Mouse (Mus musculus): Measurements from ENCODE around the gene Gm28845.
"Not testable (repeated sequence)": the region's sequence is repeated elsewhere in the genome, so short reads cannot be mapped to it uniquely, and the experiment has no call there.

The Gm28845 gene

GRCm38 (mm10) chr1:65107654-65108279 is 11.6 kb downstream of the Gm28845 start:
- no peak for DNase-seq (ENCODE audit: low read depth, low spot score)

- DNase-seq (ENCODE audit: low read depth, low spot score), result peak; percentile 26
These were observed 16.1 kb downstream of the Gm28845 start, which contains the start of gene Cryga for GRCm38 (mm10) chr1:65103273-65103672. Gene Cryga (minus strand): TSS chr1:65103373.

DNA sequence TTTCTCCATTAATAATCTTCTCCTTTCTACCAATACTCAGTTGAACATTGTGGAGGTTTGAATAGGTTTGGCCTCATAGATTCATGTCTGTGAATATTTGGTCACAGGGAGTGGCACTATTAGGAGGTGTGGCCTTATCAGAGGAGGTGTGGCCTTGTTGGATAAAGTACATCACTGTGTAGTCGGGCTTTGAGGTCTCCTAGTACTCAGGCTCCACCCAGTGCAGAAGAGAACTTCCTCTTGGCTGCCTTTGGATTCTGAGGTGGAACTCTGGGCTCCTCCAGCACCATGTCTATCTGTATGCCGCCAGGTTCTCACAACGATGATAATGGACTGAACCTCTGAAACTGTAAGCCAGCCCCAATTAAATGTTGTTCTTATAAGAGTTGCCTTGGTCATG is 22.4 kb downstream of the Gm28845 start:
- no peak for DNase-seq (ENCODE audit: low read depth, low spot score)

GRCm38 (mm10) chr1:65091566-65091965 is 27.8 kb downstream of the Gm28845 start:
- no peak for DNase-seq (ENCODE audit: low read depth, low spot score)

- no peak for DNase-seq (ENCODE audit: low read depth, low spot score)
These were observed 29.0 kb downstream of the Gm28845 start for GRCm38 (mm10) chr1:65090370-65090769.

- DNase-seq (ENCODE audit: low read depth, low spot score), result no peak
These were observed 30.6 kb downstream of the Gm28845 start for GRCm38 (mm10) chr1:65088567-65089356.

DNA sequence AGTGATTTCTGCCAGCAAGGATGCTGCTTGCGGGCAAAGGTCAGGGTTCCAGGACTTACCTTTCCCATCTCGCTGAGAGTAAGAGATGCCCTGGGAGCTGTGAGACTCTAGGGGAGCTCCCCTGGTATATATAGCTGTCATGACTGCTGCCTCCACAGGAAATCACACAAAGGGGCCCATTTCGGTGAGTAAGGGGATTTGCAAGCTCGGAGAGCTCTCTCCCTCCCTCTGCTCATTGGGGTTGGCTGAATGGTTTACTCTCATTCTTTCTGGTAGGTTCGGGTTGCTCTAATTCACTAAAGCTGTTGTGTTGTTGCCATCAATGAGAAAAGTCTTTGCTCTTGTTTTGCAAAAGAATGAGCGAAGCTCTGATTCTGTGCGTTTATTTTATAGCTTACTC is 37.2 kb downstream of the Gm28845 start, which contains the start of gene Crygb:
TSS of gene Crygb (minus strand) at position 101 of the 400 bp plus-strand sequence.
- DNase-seq (ENCODE audit: low read depth, low spot score), result no peak

- peak; percentile 35 for DNase-seq (ENCODE audit: low read depth, low spot score)
These were observed 43.8 kb downstream of the Gm28845 start for GRCm38 (mm10) chr1:65075607-65076006.

DNA sequence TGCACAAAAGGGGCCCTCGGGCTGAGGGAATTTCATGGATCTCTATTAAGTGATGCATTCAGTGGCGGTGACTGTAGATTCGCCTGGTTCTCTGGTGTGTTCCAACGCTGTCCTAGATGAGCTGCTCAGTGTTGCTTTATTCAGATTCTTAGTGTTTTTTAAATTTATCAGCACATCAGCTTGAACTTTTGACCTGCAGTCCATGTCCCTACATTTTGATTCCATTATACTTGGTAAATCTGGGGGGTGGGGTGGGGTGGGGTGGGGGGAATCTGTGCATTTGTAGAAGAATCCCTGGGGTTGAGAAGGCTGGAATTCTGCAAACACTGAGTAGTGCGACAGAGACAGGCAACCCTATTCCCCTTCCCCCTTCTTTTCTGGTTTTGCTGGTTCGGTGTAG is 45.8 kb downstream of the Gm28845 start, which contains the start of gene Crygc:
TSS of gene Crygc (minus strand) at position 101 of the 400 bp plus-strand sequence.
- no peak for DNase-seq (ENCODE audit: low read depth, low spot score)

DNA sequence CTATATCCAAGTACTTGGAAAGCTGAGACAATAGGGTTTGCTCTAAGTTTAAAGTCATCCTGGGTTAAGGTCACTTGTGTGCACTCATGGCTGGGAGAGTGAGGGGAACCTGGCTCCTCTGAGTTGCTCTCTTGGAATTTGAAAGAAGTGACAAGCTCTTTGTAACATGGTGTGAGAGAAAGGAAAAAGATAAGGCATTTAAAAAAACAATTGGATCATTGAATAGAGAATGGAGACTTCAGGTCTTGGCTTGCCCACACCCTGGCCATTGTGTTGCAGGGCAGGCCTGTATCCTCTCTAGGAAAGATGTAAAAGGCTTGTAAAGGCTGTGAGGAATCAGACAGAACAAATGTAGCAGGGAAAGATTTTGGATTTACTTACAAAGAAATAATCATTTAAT is 51.5 kb downstream of the Gm28845 start:
- DNase-seq (ENCODE audit: low read depth, low spot score), result peak; percentile 77

- no peak for DNase-seq (ENCODE audit: low read depth, low spot score)
These were observed 55.2 kb downstream of the Gm28845 start for GRCm38 (mm10) chr1:65064201-65064600.

GRCm38 (mm10) chr1:65063352-65063751 is 56.0 kb downstream of the Gm28845 start, which contains the start of gene Crygd:
Gene Crygd (minus strand): TSS chr1:65063452.
- DNase-seq (ENCODE audit: low read depth, low spot score), result no peak

- peak; percentile 53 for DNase-seq (ENCODE audit: low read depth, low spot score)
These were observed 67.2 kb downstream of the Gm28845 start for GRCm38 (mm10) chr1:65052140-65052539.

DNA sequence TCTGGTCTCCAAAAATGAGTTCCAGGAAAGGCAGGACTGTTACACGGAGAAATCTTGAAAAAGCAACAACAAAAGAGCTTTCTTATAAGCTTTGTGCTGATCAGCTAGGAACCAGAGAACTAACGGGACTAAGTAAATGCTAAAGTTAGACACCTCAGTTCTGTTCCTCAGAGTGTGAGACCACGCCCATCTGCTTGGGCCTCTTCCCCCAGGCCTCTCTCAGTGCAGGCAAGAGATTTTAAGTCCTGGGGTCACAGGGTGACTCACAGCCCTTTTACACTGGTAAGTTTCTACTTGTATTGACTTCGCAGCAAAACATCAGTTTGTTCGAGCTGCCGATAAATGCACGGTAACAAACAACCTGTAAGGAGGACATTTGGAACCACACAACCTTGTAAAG is 67.7 kb downstream of the Gm28845 start:
- peak; percentile 55 for DNase-seq (ENCODE audit: low read depth, low spot score)

DNA sequence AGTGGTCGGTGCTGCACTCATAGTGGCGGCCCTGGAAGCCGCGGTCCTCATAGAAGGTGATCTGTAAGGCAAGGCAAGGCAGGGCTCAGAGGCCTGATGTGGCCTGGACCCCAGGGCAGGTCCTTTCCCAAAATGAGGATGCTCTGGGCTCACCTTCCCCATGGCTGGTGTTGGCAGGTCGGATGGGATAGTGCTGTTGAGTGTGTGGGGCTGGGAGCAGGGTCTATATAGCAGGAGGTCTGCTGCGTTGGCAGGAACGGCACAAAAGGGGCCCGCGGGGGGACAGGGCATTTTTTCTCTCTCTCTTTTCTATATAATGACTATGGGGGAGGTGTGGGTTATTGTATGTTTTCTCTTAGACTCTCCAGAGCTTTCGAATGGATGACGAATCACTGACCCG is 68.4 kb downstream of the Gm28845 start, which contains the start of gene Cryge:
TSS of gene Cryge (minus strand) at position 198 of the 400 bp plus-strand sequence.
- DNase-seq (ENCODE audit: low read depth, low spot score), result not testable (repeated sequence)

Data from ZHBTc4 (cell line).